ENCODE assay signal across 25 mouse cellular contexts in genomic region chr7:34216474-34216873, GRCm38 (mm10). TPM values are rescaled to one million over a fixed set of nuclear protein-coding genes. Genes with fewer than 3 reads are reported as not detected.
DNase-seq lines count a peak whose midpoint lies in the region; ATAC-seq and TF ChIP-seq lines count a peak whose summit lies in the region.
"Had no signal": no experiment of that assay in that cellular context is flagged by ENCODE, and none has a peak within 500 bp of the region (broad histone marks: within the 10 kb centered on the region; RNA-seq: fewer than 3 reads in every experiment).

No protein-coding gene starts in this region.

- WGBS in bone marrow, adult 2 months, result 75% methylated on average over 10 of the region's 10 CpGs
- 91% methylated on average over 10 of the region's 10 CpGs for WGBS in small intestine, adult 2 months

- intact Hi-C loops in heart, postnatal 14 days (cut with DNase I), result no loop called here

- ATAC-seq in megakaryocyte, adult 5-6 weeks (ENCODE audit: poor library complexity, severe bottlenecking), result no peak
- ATAC-seq in G1E (ENCODE audit: extremely low read depth, insufficient number of reproducible peaks, low FRiP score, poor library complexity, severe bottlenecking), result no peak
- ATAC-seq in activated CD4-positive, CD25-positive, alpha-beta regulatory T cell, adult 4 months, result no peak
- ATAC-seq: forebrain, embryonic 13.5 days; forebrain, embryonic 15.5 days; forebrain, postnatal 0 days; Patski had no signal

- no peak for DNase-seq in G1E (ENCODE audit: low spot score)
- DNase-seq in heart, postnatal 14 days, result no peak
- DNase-seq: adrenal gland, adult 2 months; adrenal gland, postnatal 10 days; adrenal gland, postnatal 25 days; cerebellum, adult 11-12 months; cerebellum, adult 2 months; cerebellum, adult 9-10 months; cerebellum, postnatal 10 days; cerebellum, postnatal 25 days; forebrain, postnatal 0 days had no signal

- peak overlapping the region; percentile 42 for H3K4me3 ChIP-seq in megakaryocyte, embryonic 14.5 days (replicated peaks)
- peak overlapping the region; percentile 18; the same call in 1 of the 2 replicates for H3K4me3 ChIP-seq in G1E (ENCODE audit: low read depth, low read length)
- no peak overlapping the region for H3K4me3 ChIP-seq in bone marrow, adult 2 months (replicated peaks; ENCODE audit: control insufficient read depth, low read depth, low read length)
- no peak overlapping the region for H3K4me3 ChIP-seq in small intestine, adult 2 months (ENCODE audit: low read depth, low read length)
- H3K4me3 ChIP-seq: embryonic facial prominence, embryonic 10.5 days; embryonic facial prominence, embryonic 12.5 days; forebrain, embryonic 13.5 days; forebrain, embryonic 15.5 days had no signal

- H3K36me3 ChIP-seq in megakaryocyte, embryonic 14.5 days (replicated peaks; ENCODE audit: low read length), result peaks cover 99% of the 10 kb centered on the region
- H3K36me3 ChIP-seq in G1E (replicated peaks), result peaks cover 100% of the 10 kb centered on the region
- peaks cover 71% of the 10 kb centered on the region for H3K36me3 ChIP-seq in small intestine, adult 2 months (ENCODE audit: control insufficient read depth, insufficient read depth, low read length)

- no peak for TF ChIP-seq CTCF in G1E (IDR thresholded peaks at IDR 0.05; ENCODE audit: low read depth, low read length)
- TF ChIP-seq CTCF in bone marrow, adult 2 months (IDR thresholded peaks at IDR 0.05; ENCODE audit: control insufficient read depth, insufficient read depth, low read length), result no peak
- TF ChIP-seq CTCF in small intestine, adult 2 months (IDR thresholded peaks at IDR 0.05; ENCODE audit: extremely low read depth, insufficient read length, insufficient replicate concordance, low read depth, low read length), result no peak

- TF ChIP-seq POLR2A in bone marrow, adult 2 months (IDR thresholded peaks at IDR 0.05; ENCODE audit: borderline replicate concordance, control insufficient read depth, low read depth, low read length), result no peak
- no peak for TF ChIP-seq POLR2A in small intestine, adult 2 months (IDR thresholded peaks at IDR 0.05; ENCODE audit: low read depth, low read length)

- H3K27ac ChIP-seq in bone marrow, adult 2 months (ENCODE audit: control insufficient read depth, insufficient read depth, low read depth, low read length, poor library complexity), result peak overlapping the region; percentile 31
- H3K27ac ChIP-seq in small intestine, adult 2 months (ENCODE audit: insufficient read depth, low read depth, low read length), result peak overlapping the region; percentile 58; the same call in 1 of the 2 replicates
- H3K27ac ChIP-seq: embryonic facial prominence, embryonic 10.5 days; embryonic facial prominence, embryonic 12.5 days; forebrain, embryonic 13.5 days; forebrain, embryonic 15.5 days had no signal

- H3K9me3 ChIP-seq in megakaryocyte, embryonic 14.5 days, result no peaks in the 10 kb centered on the region
- no peaks in the 10 kb centered on the region for H3K9me3 ChIP-seq in G1E (replicated peaks)
- H3K9me3 ChIP-seq: embryonic facial prominence, embryonic 10.5 days; embryonic facial prominence, embryonic 12.5 days; forebrain, embryonic 13.5 days; forebrain, embryonic 15.5 days had no signal

- peaks cover 45% of the 10 kb centered on the region for H3K4me1 ChIP-seq in megakaryocyte, embryonic 14.5 days
- H3K4me1 ChIP-seq in G1E (ENCODE audit: insufficient read depth, low read depth, low read length), result peaks cover 60% of the 10 kb centered on the region
- peaks cover 8% of the 10 kb centered on the region for H3K4me1 ChIP-seq in bone marrow, adult 2 months (ENCODE audit: control insufficient read depth, insufficient read depth, low read length)
- H3K4me1 ChIP-seq in small intestine, adult 2 months (ENCODE audit: control insufficient read depth, insufficient read depth, insufficient read length, low read length), result peaks cover 46% of the 10 kb centered on the region
- H3K4me1 ChIP-seq: embryonic facial prominence, embryonic 10.5 days; embryonic facial prominence, embryonic 12.5 days; forebrain, embryonic 13.5 days; forebrain, embryonic 15.5 days had no signal

- no peaks in the 10 kb centered on the region for H3K27me3 ChIP-seq in megakaryocyte, embryonic 14.5 days (replicated peaks)
- no peaks in the 10 kb centered on the region for H3K27me3 ChIP-seq in G1E (ENCODE audit: insufficient read depth, low read length)
- no peaks in the 10 kb centered on the region for H3K27me3 ChIP-seq in small intestine, adult 2 months (ENCODE audit: control insufficient read depth, insufficient read depth, low read length)
- H3K27me3 ChIP-seq: embryonic facial prominence, embryonic 12.5 days; forebrain, embryonic 13.5 days; forebrain, embryonic 15.5 days; Patski had no signal

RNA-seq across cellular contexts. Expression of gene Gpi1, which starts 13.7 kb away (rescaled TPM):
- 1,962 and 3,728 TPM in 2 replicates for polyA plus RNA-seq in megakaryocyte, embryonic 14.5 days (2012; ENCODE audit: insufficient read depth, low replicate concordance)
- 345 and 348 TPM in 2 replicates for total RNA-seq in megakaryocyte, adult 5-6 weeks (2015)
- total RNA-seq in megakaryocyte, adult 5-6 weeks (2017), result 393 and 429 TPM in 2 replicates
- total RNA-seq in G1E (2014; fragmentation: Nextera tagmentation) (522 and 617 TPM in 2 replicates), G1E (2017) (590 and 664 TPM in 2 replicates)
- polyA plus RNA-seq in G1E (2012), result 3,102 and 4,494 TPM in 2 replicates
- 155 and 306 TPM in 2 replicates for polyA plus RNA-seq in bone marrow, adult 2 months (2011; ENCODE audit: insufficient read depth, insufficient read length, low replicate concordance, missing spikeins)
- polyA plus RNA-seq in small intestine, adult 2 months (2012; rRNA removed), result 291 and 420 TPM in 2 replicates
- 100 to 1,000 TPM; 507 to 526 TPM for total RNA-seq in heart, postnatal 14 days (2021)
- polyA plus RNA-seq in activated CD4-positive, CD25-positive, alpha-beta regulatory T cell, adult 4 months (2017; shearing (Covaris generic)), result 100 to 1,000 TPM; 354 to 384 TPM

RNA-seq across cellular contexts. Expression of gene Pdcd2l, which starts 20.0 kb away (rescaled TPM):
- 4.0 and 6.7 TPM in 2 replicates for polyA plus RNA-seq in megakaryocyte, embryonic 14.5 days (2012; ENCODE audit: insufficient read depth, low replicate concordance)
- total RNA-seq in megakaryocyte, adult 5-6 weeks (2015), result 26.1 and 30.6 TPM in 2 replicates
- 33.9 and 37.0 TPM in 2 replicates for total RNA-seq in megakaryocyte, adult 5-6 weeks (2017)
- total RNA-seq in G1E (2014; fragmentation: Nextera tagmentation), result 36.6 and 38.6 TPM in 2 replicates
- total RNA-seq in G1E (2017), result 48.3 and 49.8 TPM in 2 replicates
- 6.9 and 8.0 TPM in 2 replicates for polyA plus RNA-seq in G1E (2012)
- polyA plus RNA-seq in bone marrow, adult 2 months (2011; ENCODE audit: insufficient read depth, insufficient read length, low replicate concordance, missing spikeins), result 7.5 and 17.9 TPM in 2 replicates
- polyA plus RNA-seq in small intestine, adult 2 months (2012; rRNA removed), result 13.7 and 15.2 TPM in 2 replicates
- 10 to 100 TPM; 16.2 to 19.2 TPM for total RNA-seq in heart, postnatal 14 days (2021)
- 10 to 100 TPM; 23.4 to 35.1 TPM for polyA plus RNA-seq in activated CD4-positive, CD25-positive, alpha-beta regulatory T cell, adult 4 months (2017; shearing (Covaris generic))

RNA-seq across cellular contexts. Expression of gene Gm6096, which starts 34.4 kb away (rescaled TPM):
- not detected in 2 replicates for polyA plus RNA-seq in megakaryocyte, embryonic 14.5 days (2012; ENCODE audit: insufficient read depth, low replicate concordance)
- not detected in 2 replicates for total RNA-seq in megakaryocyte, adult 5-6 weeks (2015)
- total RNA-seq in megakaryocyte, adult 5-6 weeks (2017), result not detected in 2 replicates
- total RNA-seq in G1E (2014; fragmentation: Nextera tagmentation) (not detected in 2 replicates), G1E (2017) (not detected in 2 replicates)
- not detected in 2 replicates for polyA plus RNA-seq in G1E (2012)
- polyA plus RNA-seq in bone marrow, adult 2 months (2011; ENCODE audit: insufficient read depth, insufficient read length, low replicate concordance, missing spikeins), result not detected in 2 replicates
- not detected in 2 replicates for polyA plus RNA-seq in small intestine, adult 2 months (2012; rRNA removed)
- not detected for total RNA-seq in heart, postnatal 14 days (2021)
- polyA plus RNA-seq in activated CD4-positive, CD25-positive, alpha-beta regulatory T cell, adult 4 months (2017; shearing (Covaris generic)), result not detected
- total RNA-seq: adrenal gland, adult 2 months; adrenal gland, postnatal 10 days; adrenal gland, postnatal 25 days; adrenal gland, postnatal 4 days; ES-E14; forebrain, postnatal 0 days had no signal
- polyA plus RNA-seq: adrenal gland, adult 2 months; cerebellum, adult 2 months; cortical plate, adult 2 months; embryonic facial prominence, embryonic 12.5 days; embryonic facial prominence, embryonic 14.5 days; forebrain, embryonic 13.5 days; forebrain, embryonic 15.5 days; forebrain, postnatal 0 days had no signal

RNA-seq across cellular contexts. Expression of gene Uba2, which starts 47.1 kb away (rescaled TPM):
- polyA plus RNA-seq in megakaryocyte, embryonic 14.5 days (2012; ENCODE audit: insufficient read depth, low replicate concordance), result 1.3 and 8.8 TPM in 2 replicates
- 111 and 115 TPM in 2 replicates for total RNA-seq in megakaryocyte, adult 5-6 weeks (2015)
- 121 and 126 TPM in 2 replicates for total RNA-seq in megakaryocyte, adult 5-6 weeks (2017)
- total RNA-seq in G1E (2014; fragmentation: Nextera tagmentation), result 251 and 253 TPM in 2 replicates
- total RNA-seq in G1E (2017), result 334 TPM in 2 replicates
- 57.5 and 69.1 TPM in 2 replicates for polyA plus RNA-seq in G1E (2012)
- 50.3 and 72.5 TPM in 2 replicates for polyA plus RNA-seq in bone marrow, adult 2 months (2011; ENCODE audit: insufficient read depth, insufficient read length, low replicate concordance, missing spikeins)
- 6.6 and 13.2 TPM in 2 replicates for polyA plus RNA-seq in small intestine, adult 2 months (2012; rRNA removed)
- 10 to 100 TPM; 34.6 to 38.9 TPM for total RNA-seq in heart, postnatal 14 days (2021)
- 10 to 100 TPM; 93.3 to 94.9 TPM for polyA plus RNA-seq in activated CD4-positive, CD25-positive, alpha-beta regulatory T cell, adult 4 months (2017; shearing (Covaris generic))

Comparison
In these comparisons a context has a peak if more than half of its experiments do, and no peak if none do; other contexts are left out.
1. H3K4me3 ChIP-seq: peak in megakaryocyte, embryonic 14.5 days (single experiment) and G1E (single experiment); none in bone marrow, adult 2 months (single experiment) and small intestine, adult 2 months (single experiment).